Mouse (Mus musculus) embryonic facial prominence, embryonic 10.5 days (tissue): ENCODE data around the gene Gm10638. TPM values are rescaled to one million over a fixed set of nuclear protein-coding genes. Genes with fewer than 3 reads are reported as not detected.

ENCODE experiments used
- DNase-seq: peaks from one replicate; pipeline ENCODE4 v3.0.0-alpha.2; 2017; ENCODE audit warnings: low spot score
- H3K27ac ChIP-seq: fragments of 300-500 bp; sonication (generic); replicated peaks from 2 replicates; pipeline ENCODE4 v1.5.1; 2016; ENCODE audit warnings: mild to moderate bottlenecking
- H3K27me3 ChIP-seq: fragments of 300-500 bp; sonication (generic); replicated peaks from 2 replicates; pipeline ENCODE4 v1.6.1; 2016; ENCODE audit warnings: low read depth, mild to moderate bottlenecking; ENCODE audit not compliant: poor library complexity, severe bottlenecking
- H3K36me3 ChIP-seq: fragments of 300-500 bp; sonication (generic); replicated peaks from 2 replicates; pipeline ENCODE4 v1.6.1; 2016; ENCODE audit warnings: mild to moderate bottlenecking, moderate library complexity
- H3K4me1 ChIP-seq: fragments of 300-500 bp; sonication (generic); 2 replicates; pipeline ENCODE4 v1.6.1; 2016
- H3K4me3 ChIP-seq: fragments of 300-500 bp; sonication (generic); 2 replicates; pipeline ENCODE4 v1.5.1; 2016; ENCODE audit warnings: mild to moderate bottlenecking, moderate library complexity
- H3K9me3 ChIP-seq: fragments of 300-500 bp; sonication (generic); 2 replicates; pipeline ENCODE4 v1.6.1; 2016; ENCODE audit warnings: mild to moderate bottlenecking
- WGBS: fragments of 180-500 bp; shearing (Covaris S2); methylation state at CpG from one replicate; pipeline ENCODE4 v1.1.7; 2016; 5-methylcytosine and 5-hydroxymethylcytosine counted together
- polyA plus RNA-seq: library from polyadenylated mRNA; unstranded; fragments of >200 nt; fragmentation: Nextera tagmentation; extraction: Ambion mirVana; gene quantifications from 2 replicates; pipeline ENCODE4 v1.2.1, GENCODE M21; 2016

Gene Gm10638
- polyA plus RNA-seq, 1 experiment from 2014 or later = 4.8 TPM

GRCm38 (mm10) chr8:86768499-86768898, 23.0 kb downstream of the Gm10638 start:
- no peak overlapping the region for H3K4me3 ChIP-seq
- DNase-seq = no peak
- no peaks in the 10 kb centered on the region for H3K4me1 ChIP-seq
- H3K27ac ChIP-seq = no peak overlapping the region
- H3K27me3 ChIP-seq = no peaks in the 10 kb centered on the region
- 82% methylated on average over 5 of the region's 5 CpGs for WGBS
- no peaks in the 10 kb centered on the region for H3K9me3 ChIP-seq
- H3K36me3 ChIP-seq = no peaks in the 10 kb centered on the region

DNA sequence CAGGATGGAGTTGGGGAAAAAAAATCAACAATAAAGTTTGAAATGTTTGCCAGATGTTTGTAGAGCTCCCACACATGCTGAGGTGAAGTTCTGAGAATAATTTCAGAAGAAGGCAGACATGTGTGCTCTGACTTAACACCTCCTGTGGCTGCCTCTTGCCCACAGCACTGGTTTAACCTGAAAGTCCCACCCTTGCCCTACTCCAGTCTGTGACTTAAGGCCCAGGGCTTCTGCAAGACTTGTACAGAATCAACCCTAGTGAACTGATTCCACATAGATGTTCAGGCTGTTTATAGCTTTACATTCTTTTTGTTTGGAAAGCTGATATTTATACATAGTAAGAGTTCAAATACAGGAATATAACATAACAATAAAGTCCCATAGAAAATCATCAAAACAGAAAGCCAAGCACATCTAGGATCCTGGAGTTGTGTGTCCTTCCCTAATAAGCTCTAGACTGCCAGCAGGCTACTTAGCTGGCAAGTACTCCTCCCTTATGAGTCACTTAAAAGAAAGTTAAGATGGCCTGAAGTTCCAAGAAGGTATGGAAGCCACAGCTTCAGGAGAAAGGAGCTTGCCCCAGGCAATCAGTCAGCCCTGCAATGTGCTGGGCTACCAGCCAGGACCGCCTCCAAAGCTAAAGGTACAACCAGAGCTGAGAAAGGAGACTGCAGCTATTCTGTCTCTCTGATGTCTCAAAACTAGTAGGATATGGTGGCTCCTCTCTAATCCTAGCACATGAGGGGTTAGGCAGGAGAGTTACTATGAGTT, 24.6 kb downstream of the Gm10638 start:
- 76% methylated on average over 1 of the region's 1 CpGs for WGBS
- H3K27me3 ChIP-seq = no peaks in the 10 kb centered on the region

GRCm38 (mm10) chr8:86779207-86779606, 33.7 kb downstream of the Gm10638 start:
- Histone ChIP-seq H3K9me3 (no peaks in the 10 kb centered on the region), H3K27me3 (no peaks in the 10 kb centered on the region), H3K27ac (no peak overlapping the region), H3K36me3 (no peaks in the 10 kb centered on the region), H3K4me3 (no peak overlapping the region), H3K4me1 (no peaks in the 10 kb centered on the region)
- DNase-seq = no peak
- WGBS = 90% methylated on average over 8 of the region's 8 CpGs

More for the DNA sequence above, 24.6 kb downstream of the Gm10638 start:
- H3K4me3 ChIP-seq = no peak overlapping the region
- H3K4me1 ChIP-seq = no peaks in the 10 kb centered on the region
- H3K9me3 ChIP-seq = no peaks in the 10 kb centered on the region
- no peaks in the 10 kb centered on the region for H3K36me3 ChIP-seq
- no peak for DNase-seq
- no peak overlapping the region for H3K27ac ChIP-seq

DNA sequence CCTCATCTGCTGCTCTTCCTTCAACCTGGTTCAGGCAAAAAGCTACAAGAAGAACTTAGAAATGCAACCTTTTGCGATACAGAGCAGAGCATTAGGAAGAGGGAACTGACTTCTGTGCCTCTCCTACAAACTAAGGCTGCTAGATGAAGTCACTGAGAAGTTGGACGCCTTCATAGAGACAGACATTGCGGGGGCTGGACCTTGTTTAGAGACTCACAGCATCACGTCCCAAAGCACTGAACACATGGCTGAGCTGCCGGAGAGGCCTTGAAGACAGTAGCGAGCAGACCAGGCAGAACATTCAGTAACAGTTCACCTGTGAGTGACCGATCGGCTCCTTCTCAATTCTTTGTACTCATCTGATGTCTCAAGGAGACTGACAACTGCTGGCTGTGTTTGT, 35.6 kb downstream of the Gm10638 start:
- Histone ChIP-seq H3K4me3 (no peak overlapping the region), H3K4me1 (no peaks in the 10 kb centered on the region), H3K27me3 (no peaks in the 10 kb centered on the region), H3K9me3 (no peaks in the 10 kb centered on the region), H3K27ac (no peak overlapping the region), H3K36me3 (no peaks in the 10 kb centered on the region)
- no peak for DNase-seq
- WGBS = 90% methylated on average over 8 of the region's 8 CpGs

GRCm38 (mm10) chr8:86786498-86786897, 41.0 kb downstream of the Gm10638 start:
- Histone ChIP-seq H3K27ac (no peak overlapping the region), H3K4me1 (peaks cover 21% of the 10 kb centered on the region), H3K4me3 (no peak overlapping the region), H3K36me3 (no peaks in the 10 kb centered on the region), H3K9me3 (no peaks in the 10 kb centered on the region), H3K27me3 (no peaks in the 10 kb centered on the region)
- DNase-seq = no peak
- 48% methylated on average over 5 of the region's 5 CpGs for WGBS

DNA sequence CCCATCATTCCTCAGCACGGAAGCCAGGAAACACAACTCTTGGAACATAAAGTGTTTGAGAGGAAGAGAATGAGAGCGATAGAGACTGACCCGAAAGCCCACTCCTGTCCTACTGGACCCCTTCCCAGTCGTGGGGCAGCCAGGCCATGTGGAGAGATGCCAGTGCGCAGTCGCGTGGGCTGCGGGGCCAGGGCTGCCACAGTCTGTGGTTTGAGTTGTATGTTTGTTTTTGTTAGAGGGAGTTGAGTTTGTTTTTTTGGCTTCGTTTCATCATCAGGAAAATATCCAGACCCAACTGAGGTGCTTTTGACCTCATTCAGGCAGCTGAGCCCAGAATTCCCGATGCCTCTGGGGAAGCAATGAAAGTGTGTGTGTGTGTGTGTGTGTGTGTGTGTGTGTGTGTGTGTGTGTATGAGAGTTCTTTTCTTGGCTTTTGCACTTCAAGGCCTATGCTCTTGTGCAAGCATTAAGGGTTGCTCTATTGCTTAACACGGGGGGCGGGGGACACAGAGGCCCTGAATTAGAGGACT, 42.5 kb downstream of the Gm10638 start:
- no peak overlapping the region for H3K4me3 ChIP-seq
- peaks cover 21% of the 10 kb centered on the region for H3K4me1 ChIP-seq
- H3K27me3 ChIP-seq = no peaks in the 10 kb centered on the region
- H3K9me3 ChIP-seq = no peaks in the 10 kb centered on the region
- H3K36me3 ChIP-seq = no peaks in the 10 kb centered on the region
- H3K27ac ChIP-seq = peak overlapping the region; percentile 44; the same call in 1 of the 2 replicates
- peak; percentile 40 for DNase-seq
- 80% methylated on average over 12 of the region's 12 CpGs for WGBS

- WGBS = 83% methylated on average over 1 of the region's 1 CpGs
- no peak overlapping the region for H3K27ac ChIP-seq
- DNase-seq = no peak
- no peaks in the 10 kb centered on the region for H3K27me3 ChIP-seq
- H3K4me1 ChIP-seq = peaks cover 21% of the 10 kb centered on the region
- H3K9me3 ChIP-seq = no peaks in the 10 kb centered on the region
- no peaks in the 10 kb centered on the region for H3K36me3 ChIP-seq
- H3K4me3 ChIP-seq = no peak overlapping the region
Observed at GRCm38 (mm10) chr8:86789576-86789975, 44.1 kb downstream of the Gm10638 start.

DNA sequence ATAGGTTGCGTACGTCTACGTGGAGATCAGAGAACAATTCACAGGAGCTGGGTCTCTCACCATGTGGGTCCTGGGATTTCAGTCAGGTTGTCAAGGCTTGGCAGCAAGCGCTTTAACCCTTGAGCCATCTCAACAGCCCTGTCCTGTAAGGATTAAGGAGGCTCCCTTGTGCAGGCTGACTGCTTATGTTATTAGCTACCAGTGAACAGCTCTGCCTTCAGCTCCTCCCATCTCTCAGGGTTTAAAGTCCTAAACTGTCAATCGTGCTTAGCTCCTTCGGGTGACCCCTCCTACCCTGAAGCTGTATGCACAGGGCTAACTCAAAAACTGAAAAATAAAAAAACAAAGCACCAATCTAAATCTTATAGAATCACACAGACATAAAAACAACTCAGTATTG, 46.0 kb downstream of the Gm10638 start:
- no peak for DNase-seq
- peaks cover 21% of the 10 kb centered on the region for H3K4me1 ChIP-seq
- WGBS = 85% methylated on average over 6 of the region's 6 CpGs
- H3K27ac ChIP-seq = no peak overlapping the region
- H3K27me3 ChIP-seq = no peaks in the 10 kb centered on the region
- no peaks in the 10 kb centered on the region for H3K9me3 ChIP-seq
- H3K4me3 ChIP-seq = no peak overlapping the region
- no peaks in the 10 kb centered on the region for H3K36me3 ChIP-seq

DNA sequence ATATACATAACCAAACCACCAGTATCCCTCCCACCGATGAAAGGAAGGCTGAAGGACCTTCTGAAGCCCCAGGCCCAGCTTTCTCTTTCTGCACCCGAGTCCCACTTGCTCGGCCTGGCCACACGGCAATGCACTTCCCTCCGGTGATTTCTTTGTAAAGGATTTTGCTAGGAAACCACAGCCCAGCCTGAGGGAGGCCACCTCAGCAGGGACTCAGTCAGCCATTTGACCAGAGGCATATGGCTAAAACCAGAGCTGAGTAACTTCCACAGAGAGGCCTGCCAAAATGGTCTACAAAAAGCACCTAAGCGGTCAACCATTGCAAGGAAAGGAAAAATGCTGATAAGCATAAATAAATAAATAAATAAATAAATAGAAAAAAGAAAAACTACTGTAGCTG, 49.2 kb downstream of the Gm10638 start:
- no peak overlapping the region for H3K4me3 ChIP-seq
- H3K4me1 ChIP-seq = peaks cover 5% of the 10 kb centered on the region; the same call in 1 of the 2 replicates
- no peak for DNase-seq
- no peaks in the 10 kb centered on the region for H3K36me3 ChIP-seq
- no peaks in the 10 kb centered on the region for H3K9me3 ChIP-seq
- H3K27me3 ChIP-seq = no peaks in the 10 kb centered on the region
- 57% methylated on average over 6 of the region's 6 CpGs for WGBS
- no peak overlapping the region for H3K27ac ChIP-seq

Other genes with a start within 250 kb of the Gm10638 start
- not detected in 2 replicates for gene Abcc12, start 165.0 kb upstream of the Gm10638 start, polyA plus RNA-seq
- 50.5 and 51.4 TPM in 2 replicates for gene Lonp2, start 121.7 kb upstream of the Gm10638 start, polyA plus RNA-seq
- 49.3 and 50.5 TPM in 2 replicates for gene Siah1a, start 235 bp downstream of the Gm10638 start, polyA plus RNA-seq
- gene N4bp1, start 139.6 kb downstream of the Gm10638 start, polyA plus RNA-seq = 10.3 and 10.8 TPM in 2 replicates